Mouse (Mus musculus) bone marrow macrophage, adult 2 months (primary cell): ENCODE results near the gene Gnaz.

ENCODE experiments used
- CTCF ChIP-seq: IDR thresholded peaks from 2 replicates; pipeline ENCODE4 v1.5.1; 2012; ENCODE audit warnings: low read depth, mild to moderate bottlenecking, low read length, moderate library complexity
- POLR2A ChIP-seq: IDR thresholded peaks from 2 replicates; pipeline ENCODE4 v1.6.1; 2012; ENCODE audit warnings: mild to moderate bottlenecking, low read depth, low read length, borderline replicate concordance

GRCm38 (mm10) chr10:74919277-74919676 is 47.7 kb upstream of the Gnaz start:
- TF ChIP-seq CTCF (no peak), POLR2A (no peak)
